Mouse (Mus musculus) regulatory T cell (primary cell): Measurements from ENCODE around the gene Nrg3.
"Not testable (repeated sequence)": the region's sequence is repeated elsewhere in the genome, so short reads cannot be mapped to it uniquely, and the experiment has no call there.

Experiments used
- in situ Hi-C: fragments of 300-600 bp; cut with MboI, MseI; formaldehyde crosslinking; loops from one replicate; pipeline ENCODE4 v1.15.1; 2025; ENCODE audit warnings: high pct_unique_total_duplicates

Gene Nrg3

DNA sequence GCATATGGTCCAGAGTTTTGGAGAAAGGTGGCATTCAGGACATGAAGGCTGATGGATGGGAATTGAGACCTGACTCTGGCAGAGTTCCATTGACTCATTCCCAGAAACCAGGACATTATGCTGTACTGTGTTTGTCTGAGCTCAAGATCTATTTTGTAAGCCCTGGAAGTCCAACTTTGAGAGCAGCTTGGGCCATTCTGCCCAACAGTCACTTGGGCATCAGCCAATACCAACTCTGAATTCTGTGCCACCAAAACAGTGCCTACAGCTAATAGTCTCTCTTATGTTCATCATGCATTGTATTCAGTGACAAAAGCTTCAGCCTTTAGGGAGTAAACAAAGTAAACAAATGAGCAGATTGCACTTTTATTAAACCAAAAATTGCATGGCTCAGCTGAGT, 843.2 kb downstream of the Nrg3 start:
- in situ Hi-C loops = no loop called here

DNA sequence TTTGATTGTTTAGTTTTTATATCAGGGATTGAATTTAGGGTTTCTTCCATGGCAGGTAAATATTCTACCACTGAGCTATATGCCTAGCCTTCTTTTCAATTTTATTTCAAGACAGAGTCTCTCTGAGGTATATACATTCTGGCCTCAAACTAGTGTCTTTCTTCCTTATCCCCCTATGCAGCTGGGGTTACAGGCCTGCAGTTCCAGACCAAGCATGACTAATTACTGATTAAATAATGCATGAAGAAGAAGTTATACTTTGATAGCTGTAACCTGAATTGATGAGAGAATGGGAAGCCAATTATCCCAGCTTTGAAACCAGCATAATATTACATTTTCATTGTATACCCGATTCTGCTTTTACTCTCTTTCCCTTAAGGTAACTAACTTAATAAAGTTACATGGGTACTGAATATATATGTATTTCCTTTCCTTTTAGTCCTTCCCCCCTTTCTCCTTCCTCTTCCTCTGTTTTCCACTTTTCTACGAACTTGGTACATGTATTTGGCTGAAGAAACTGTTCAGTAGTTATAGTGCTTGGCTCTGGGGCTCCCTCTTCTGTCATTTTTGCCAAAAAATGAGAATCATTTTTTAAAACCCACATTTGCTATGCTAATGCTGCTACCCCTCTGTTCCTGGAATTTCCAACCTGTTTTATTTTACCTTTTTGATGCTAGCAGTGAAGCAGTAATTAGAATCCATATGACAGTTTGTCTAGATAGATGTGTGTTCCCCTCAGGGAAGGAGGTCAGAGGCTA, 843.8 kb downstream of the Nrg3 start:
- in situ Hi-C loops = no loop called here

DNA sequence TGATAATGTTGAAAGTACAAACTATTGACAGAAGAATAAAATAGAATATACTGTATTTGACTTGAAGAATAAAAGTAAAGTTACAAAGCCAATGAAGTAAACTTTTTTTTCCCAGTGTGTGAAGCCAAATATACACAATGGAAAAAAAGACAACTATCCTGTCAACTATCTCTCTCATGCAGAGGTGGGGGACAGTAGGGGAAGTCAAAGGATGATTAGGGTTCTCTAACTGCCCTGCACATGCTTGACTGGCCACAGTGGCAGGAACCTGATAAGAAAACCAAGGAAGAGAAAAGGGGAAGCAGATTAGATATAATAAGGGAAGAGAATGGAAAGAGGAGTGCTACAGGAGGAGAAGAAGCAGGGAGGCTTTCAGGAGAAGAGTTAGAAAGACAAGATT, 855.9 kb downstream of the Nrg3 start:
- in situ Hi-C loops = no loop called here

DNA sequence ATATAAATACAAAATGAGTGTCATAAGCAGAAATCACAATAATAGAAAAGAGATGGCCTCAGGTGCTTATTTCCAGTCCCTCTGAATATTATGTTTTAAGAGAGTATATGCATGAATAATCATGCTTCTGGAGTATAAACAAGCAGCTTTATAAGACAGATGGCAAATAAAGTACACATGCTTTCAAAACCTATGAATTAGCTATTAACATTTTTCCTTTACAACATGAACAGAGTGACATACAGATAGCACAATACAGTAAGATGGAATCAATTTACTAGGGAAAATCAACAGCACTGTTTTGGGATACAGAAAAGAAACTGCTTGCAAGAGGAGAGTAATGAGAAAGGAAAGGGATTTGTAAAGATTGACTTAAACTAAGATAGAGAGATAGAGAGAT, 875.2 kb downstream of the Nrg3 start:
- in situ Hi-C loops = no loop called here

DNA sequence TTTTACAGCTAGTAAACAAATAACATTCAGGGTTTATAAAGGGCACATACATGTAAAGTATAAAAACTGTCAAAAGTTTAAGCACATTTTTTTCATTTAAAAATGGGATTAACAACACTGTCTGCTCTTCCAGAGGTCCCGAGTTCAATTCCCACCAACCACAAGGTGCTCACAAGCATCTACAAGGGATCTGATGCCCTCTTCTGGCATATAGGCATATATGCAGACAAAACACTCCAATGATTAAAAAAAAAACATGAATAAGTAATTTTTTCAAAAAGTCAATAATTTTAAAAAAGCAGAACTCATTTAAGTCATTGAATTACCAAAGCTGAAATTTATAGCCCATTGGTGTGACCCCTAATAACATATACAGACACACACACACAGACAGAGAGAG, 878.6 kb downstream of the Nrg3 start:
- in situ Hi-C loops = no loop called here

DNA sequence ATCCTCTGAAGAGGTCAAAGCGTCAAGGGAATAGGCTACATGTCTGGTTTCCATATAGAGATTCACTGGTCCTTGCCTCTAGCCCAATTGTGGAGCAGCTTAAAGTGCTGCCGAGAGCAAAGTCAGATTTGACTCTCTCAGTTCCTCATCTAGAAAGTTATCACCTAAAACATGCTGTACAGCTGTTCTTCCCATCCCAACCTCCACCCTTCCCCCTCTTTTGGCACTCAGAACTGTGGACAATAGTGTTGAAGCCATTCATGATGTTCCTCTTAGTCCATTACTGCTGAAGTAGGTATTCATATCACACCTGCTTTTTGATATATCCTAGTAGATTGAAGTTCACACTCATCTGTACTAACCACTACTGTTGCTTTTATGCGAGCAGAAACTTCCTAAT, 896.1 kb downstream of the Nrg3 start:
- in situ Hi-C loops = no loop called here

DNA sequence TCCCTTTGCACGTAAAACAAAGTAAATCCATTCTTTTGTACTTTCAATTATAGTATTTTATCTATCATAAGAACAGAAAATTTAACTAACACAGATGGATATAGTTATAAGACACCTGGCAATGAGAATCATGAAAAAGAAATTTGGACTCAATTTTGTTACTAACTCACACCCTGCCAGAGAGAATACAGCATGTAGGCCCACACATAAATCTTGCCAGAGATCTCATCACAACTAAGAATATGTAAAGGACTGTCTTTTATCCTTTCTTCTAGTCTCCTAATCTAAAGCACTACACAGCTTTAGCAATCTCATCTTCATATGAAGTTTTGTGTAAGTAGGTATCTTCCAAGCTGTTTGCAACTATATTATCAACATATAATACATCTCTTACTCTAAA, 904.7 kb downstream of the Nrg3 start:
- in situ Hi-C loops = no loop called here

DNA sequence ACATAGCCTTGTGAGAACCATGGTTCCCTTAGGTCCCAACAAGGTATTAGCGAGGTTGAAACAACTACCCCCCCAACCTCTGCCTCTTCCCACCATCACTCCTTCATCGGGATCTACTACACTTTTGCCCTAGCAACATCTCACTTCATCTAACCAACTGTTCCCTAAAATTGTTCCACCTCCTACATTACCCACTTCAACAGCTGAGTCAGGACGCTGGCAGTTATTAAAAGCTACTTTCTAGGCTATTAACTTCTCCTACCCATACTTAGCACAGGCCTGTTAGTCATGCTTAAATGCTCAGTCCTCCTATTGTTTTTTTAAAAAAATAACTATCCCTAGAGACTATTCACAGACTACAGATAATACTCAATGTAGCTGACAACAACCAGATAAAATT, 906.7 kb downstream of the Nrg3 start:
- in situ Hi-C loops = no loop called here

DNA sequence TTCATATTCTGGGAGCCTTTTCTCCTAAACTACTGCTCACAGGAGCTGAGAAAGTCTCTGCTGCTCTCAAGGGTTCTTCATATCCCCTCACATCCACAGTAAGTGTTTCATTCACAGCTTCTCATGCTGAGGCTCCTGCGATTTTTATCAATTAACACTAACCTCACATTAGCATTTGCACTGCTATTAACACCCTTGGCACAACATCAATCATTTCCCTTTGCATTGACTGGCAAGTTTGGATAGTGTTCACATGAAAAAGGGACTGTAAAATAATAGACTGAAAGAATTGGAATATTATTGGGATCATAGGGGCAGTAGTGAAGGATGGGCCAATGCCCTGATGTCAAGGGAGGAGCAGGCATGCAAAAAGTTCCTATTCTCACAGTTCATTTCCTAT, 918.3 kb downstream of the Nrg3 start:
- in situ Hi-C loops = loop anchor here (10.0 kb wide), 1 partner anchor 850 kb away; no protein-coding TSS in a partner anchor

DNA sequence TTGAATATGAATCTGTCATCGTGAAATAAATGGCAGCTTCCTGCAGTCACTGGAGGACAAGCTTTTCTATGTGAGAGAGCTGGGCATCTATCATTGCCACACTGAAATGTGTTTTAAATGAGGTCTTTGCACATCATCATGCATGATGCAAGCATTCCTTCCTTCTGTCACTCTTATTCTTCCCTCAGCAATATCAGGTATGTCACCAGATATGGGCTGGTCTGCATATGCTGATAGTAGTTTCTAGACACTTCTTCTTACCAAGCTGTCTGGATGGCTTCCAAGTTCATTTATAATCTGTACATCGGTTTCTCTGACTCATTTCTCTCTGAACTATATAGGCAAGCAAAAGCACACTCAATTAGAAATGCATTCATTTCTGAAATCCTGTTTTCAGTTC, 925.6 kb downstream of the Nrg3 start:
- in situ Hi-C loops = loop anchor here (10.0 kb wide), 1 partner anchor 722 kb away; no protein-coding TSS in a partner anchor

DNA sequence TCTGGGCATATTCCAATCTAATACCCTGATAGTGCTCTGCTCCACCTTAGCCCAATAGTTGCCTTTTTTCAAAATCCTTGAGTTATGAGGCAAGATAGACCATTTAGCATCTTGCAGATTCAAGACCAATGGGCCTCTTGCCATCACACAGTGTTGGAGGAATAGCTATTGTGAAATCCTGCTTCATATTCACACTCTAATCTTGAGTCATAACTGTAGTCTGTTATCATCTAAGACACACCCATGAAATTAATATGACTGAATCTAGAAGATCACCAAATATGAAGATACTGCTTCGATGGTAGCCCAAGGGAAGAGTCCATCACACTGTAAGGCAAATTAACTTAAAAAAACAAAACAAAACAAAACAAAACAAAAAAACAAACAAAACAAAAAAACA, 937.7 kb downstream of the Nrg3 start:
- in situ Hi-C loops = no loop called here

DNA sequence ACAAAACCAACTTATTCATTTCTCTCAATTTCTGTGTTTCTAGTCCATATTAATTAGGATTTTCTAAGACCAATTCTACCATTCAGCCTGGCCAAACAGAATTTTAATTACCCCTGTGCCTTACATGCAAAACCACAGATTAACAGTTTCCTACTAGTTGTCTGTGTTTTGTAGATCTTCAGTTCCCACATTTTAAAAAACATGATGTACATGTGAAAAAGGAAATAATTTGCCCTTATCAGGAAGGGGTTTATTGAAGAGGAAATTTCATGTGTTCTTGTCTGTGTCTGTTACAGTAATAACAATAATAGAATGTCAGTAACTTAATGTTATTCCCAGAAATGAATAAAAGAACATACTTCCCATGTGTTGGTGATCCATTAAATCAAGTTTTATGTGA, 939.4 kb downstream of the Nrg3 start:
- in situ Hi-C loops = no loop called here

DNA sequence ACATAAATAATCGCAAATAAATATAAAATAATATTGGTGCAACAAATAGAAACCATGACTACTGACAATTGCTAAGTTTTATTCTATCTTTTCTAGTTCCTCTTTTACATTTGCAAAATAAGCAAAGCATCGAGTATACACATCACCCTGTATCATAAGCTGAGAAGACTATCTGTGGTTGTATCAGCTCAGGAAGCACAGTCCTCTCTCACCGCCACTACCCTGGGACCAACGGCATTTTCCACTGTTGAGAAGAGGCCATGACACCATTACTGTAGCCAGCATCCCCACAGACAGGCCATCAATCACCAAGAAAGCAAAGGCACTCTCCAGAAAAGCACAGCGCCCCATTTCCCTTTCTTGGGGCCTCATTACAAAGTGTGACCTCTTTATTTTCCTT, 956.7 kb downstream of the Nrg3 start:
- in situ Hi-C loops = no loop called here

DNA sequence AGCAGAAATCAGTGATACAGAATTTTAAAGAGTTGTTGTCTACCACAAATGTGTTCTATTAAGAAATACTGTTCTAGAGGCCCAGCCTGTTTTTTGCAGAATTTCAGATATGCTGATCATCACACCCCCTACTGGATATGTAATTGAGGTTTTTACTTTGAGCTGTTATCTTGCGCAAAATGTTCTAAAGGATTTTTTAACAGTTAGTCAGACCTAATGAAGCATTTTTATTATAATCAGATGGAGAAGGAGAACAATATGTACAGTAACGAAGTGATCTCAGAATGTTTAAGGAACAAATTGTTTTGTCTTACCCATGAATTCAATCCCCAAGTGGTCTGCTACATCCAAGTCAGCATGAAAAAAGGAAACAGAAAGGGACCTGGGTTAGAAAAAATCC, 963.9 kb downstream of the Nrg3 start:
- in situ Hi-C loops = no loop called here

DNA sequence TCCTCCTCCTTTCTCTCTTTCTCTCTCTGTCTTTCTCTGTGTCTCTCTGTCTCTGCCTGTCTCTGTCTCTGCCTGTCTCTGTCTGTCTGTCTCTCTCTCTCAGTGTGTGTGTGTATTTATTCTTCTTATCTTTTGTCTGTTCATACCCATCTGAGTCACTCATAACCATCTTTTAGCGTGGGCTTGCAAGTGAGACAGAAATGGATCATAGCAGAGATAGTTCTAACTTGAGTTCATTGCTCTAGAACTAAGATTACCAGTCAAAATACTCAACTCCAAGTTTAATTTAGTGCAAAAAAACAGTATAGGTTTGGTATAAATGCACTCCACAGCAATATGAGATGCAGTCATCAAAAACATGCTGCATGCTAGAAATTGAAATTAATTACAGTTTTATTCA, 977.9 kb downstream of the Nrg3 start:
- in situ Hi-C loops = no loop called here

DNA sequence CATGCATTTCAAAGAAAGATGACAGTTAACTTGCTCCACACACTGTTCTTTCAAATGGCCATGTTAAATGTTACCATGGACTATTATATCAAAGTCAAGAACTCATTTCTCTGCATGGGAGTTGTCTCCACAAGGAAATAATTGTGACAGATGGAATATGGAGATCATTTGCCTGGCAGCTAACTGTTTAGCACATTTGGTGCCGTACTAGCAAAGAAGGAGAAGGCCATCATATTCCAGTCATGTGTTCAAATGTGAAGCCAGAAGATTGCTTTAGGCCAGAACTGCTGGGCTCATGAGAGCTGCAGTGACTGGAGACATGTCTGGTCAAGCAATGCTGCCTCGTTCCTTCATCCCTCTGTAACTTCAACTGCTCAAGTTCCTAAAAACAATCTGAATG, 1025.8 kb downstream of the Nrg3 start:
- in situ Hi-C loops = no loop called here

DNA sequence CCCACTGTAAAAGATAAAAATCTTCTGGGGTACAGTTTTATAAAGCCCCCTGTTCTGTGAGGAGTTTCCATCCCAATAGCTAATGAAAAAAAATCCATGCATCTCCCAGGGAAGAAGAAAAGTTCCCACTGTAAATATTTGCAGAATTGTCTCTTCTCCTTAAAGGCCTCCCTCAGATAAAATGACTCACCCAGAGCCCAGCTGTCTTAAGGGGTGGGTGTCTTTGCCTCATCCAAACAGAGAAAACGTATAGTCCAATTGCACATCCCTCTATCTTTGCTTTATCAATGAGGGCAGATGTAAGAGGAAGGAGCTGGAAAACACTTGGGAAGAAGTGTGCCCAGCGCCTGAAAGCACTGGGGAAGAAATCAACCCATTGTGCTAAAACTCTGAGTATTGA, 1028.1 kb downstream of the Nrg3 start:
- in situ Hi-C loops = no loop called here

DNA sequence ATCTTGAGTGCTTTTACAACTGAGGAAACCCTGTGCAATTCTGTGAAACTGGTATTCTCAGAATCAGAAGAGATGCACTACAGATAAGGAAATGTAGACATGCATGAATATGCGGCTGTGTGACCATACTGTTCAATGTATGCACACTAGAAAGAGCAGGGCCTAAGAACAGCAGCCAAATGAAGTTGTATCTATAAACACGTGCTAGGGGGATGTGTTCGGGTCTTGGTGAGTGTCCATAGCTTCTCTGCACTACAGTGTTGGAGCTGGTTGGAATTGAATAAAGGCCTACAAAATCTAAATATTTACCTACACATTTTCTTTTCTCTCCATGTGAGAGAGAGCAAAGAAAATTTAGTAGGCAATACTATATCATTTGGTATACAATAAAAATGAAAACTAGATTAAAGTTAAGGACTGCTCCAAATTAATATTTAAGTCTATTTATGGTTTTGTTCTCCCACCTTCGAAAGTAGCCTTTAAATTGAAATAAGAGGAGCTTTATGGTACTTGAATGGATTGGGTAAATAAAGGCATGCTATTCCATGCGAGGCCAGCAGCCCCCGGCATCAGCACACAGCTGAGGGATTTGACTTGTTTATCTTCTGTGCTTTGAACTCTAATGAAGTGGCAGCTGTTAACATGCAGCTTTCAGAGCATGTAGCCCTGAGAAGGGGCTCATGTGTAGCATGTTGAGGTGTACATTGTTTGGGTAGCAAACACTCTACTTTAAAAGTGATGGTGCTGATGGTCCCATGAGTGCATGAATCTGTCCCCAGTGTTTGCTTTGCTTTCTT, 1038.9 kb downstream of the Nrg3 start:
- in situ Hi-C loops = no loop called here

DNA sequence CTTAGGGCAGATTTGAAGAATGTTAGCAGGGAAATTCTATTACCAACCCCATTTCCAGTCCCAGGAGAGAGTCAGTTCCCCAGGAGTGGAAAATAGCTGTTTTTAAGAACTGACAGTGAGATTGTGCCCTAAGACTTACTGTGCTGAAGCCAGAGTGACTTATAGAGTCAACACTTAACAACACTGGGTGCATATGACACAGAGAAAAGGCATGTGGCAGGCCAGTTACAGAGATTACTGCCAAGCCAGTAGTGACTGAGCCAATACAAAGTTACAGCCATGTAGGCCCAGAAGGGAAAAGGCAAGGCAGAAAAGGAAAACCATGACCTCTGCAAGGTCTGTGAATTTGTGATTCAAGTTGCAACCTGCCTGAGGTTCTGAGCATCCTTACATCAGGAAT, 1098.2 kb downstream of the Nrg3 start:
- in situ Hi-C loops = no loop called here

DNA sequence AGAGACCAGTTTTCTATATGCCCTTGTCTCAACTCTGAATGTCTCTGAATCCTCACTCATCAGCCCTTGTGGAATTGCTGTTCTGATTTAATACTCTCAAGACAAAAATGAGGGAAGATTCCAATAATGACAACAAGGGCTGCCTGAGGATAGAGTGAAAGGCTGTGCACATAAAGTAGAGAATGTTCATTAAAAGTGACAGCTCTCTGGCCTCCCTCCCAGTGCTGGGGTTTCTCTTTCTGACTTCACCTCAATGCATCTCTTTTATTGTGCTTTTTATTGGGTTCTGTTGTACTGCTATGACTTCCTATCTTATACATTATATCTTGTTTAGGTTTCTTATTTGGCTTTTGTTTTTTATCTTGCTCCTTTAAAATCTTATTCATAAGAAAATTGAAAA, 1131.9 kb downstream of the Nrg3 start:
- in situ Hi-C loops = no loop called here

DNA sequence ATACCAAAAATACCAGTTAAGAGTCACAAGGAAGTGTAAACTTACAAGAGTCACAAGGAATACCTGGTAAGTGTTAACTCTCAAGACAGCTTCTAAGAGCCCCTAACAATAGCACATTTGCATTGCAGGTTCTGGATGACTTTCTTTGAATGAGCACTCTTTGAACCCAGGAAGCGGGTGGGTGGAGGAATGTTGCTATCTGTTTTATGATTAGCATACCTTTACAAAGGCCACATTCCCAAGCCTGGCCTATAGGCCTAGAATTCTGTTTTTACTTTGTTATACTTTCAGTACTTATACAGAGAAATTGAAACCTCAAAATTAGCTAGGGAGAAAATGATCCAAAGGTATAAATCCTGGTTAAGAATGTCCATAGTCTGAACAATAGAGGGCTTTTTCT, 1150.0 kb downstream of the Nrg3 start:
- in situ Hi-C loops = not testable (repeated sequence)

DNA sequence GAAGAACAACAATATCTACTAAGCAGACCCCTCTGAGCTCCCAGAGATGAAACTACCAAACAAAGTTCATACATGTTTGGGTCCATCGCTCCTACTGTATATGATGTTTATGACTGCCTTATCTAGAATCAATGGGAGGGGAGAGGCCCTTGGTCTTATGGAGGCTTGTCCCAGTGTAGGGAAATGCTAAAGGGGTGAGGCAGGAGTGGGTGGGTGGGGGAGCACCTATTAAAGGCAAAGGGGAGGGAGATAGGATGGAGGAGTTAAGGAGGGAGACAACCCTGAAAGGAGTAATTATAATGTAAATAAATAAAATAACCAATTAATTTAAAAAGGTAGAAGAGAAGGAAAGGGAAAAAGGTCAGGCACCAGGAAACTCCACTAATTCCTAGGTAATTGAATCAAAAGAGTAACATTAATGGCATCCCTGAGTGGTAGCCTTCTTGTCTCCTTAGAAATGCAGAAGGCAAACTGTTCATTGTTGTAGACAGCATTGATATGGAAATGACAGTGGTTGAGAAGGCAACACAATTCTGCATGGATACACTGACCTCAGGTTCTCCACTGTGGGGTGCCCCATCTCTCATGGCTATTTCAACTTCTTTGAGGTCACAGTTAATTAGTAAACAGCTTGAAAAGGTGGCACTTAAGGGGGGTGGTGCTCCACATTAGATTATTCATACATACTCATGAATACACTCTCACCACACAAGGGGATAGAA, 1152.1 kb downstream of the Nrg3 start:
- in situ Hi-C loops = no loop called here
